Mouse (Mus musculus) kidney, postnatal 0 days (tissue): ENCODE measurements around the gene Gatm. TPM values are rescaled to one million over a fixed set of nuclear protein-coding genes. Genes with fewer than 3 reads are reported as not detected.

Source experiments
- ATAC-seq: fragments of 200-750 bp; cut with Nextera tagmentation; replicated peaks from 2 replicates; pipeline ENCODE4 v1.8.0; 2017; ENCODE audit warnings: low read depth, moderate number of reproducible peaks, moderate TSS enrichment, moderate library complexity; ENCODE audit not compliant: low FRiP score
- DNase-seq: peaks from one replicate; pipeline ENCODE4 v3.0.0-alpha.2; 2016; ENCODE audit warnings: low spot score
- H3K27ac ChIP-seq: fragments of 300-500 bp; sonication (generic); 2 replicates; pipeline ENCODE4 v1.5.1; 2014; ENCODE audit warnings: mild to moderate bottlenecking
- H3K27me3 ChIP-seq: fragments of 300-500 bp; sonication (generic); 2 replicates; pipeline ENCODE4 v1.6.1; 2014; ENCODE audit warnings: low read length, mixed read lengths; ENCODE audit not compliant: insufficient read depth
- H3K36me3 ChIP-seq: fragments of 300-500 bp; sonication (generic); 2 replicates; pipeline ENCODE4 v1.6.1; 2014; ENCODE audit warnings: low read length, mixed read lengths; ENCODE audit not compliant: insufficient read depth
- H3K4me1 ChIP-seq: fragments of 300-500 bp; sonication (generic); replicated peaks from 2 replicates; pipeline ENCODE4 v1.6.1; 2014; ENCODE audit warnings: antibody characterized with exemption, low read length, mixed read lengths; ENCODE audit not compliant: insufficient read depth
- H3K4me2 ChIP-seq: fragments of 300-500 bp; sonication (generic); 2 replicates; pipeline ENCODE4 v1.6.1; 2014; ENCODE audit warnings: mild to moderate bottlenecking, low read length, moderate library complexity, mixed read lengths
- H3K4me3 ChIP-seq: fragments of 300-500 bp; sonication (generic); replicated peaks from 2 replicates; pipeline ENCODE4 v1.5.1; 2014; ENCODE audit warnings: low read depth, low read length
- H3K9ac ChIP-seq: fragments of 300-500 bp; sonication (generic); 2 replicates; pipeline ENCODE4 v1.6.1; 2014; ENCODE audit warnings: low read depth, low read length
- H3K9me3 ChIP-seq: fragments of 300-500 bp; sonication (generic); replicated peaks from 2 replicates; pipeline ENCODE4 v1.6.1; 2016; ENCODE audit warnings: low read length, inconsistent platforms, mixed read lengths
- CTCF ChIP-seq: IDR thresholded peaks from 2 replicates; pipeline ENCODE4 v1.5.1; 2016; ENCODE audit warnings: antibody characterized with exemption, low read depth, mild to moderate bottlenecking, moderate library complexity
- WGBS: fragments of 180-500 bp; shearing (Covaris S2); extraction: QIAGEN DNeasy Blood & Tissue Kit; methylation state at CpG from one replicate; pipeline ENCODE4 v1.1.7; 2014; 5-methylcytosine and 5-hydroxymethylcytosine counted together
- polyA plus RNA-seq: library from polyadenylated mRNA; unstranded; fragments of >200 nt; fragmentation: Nextera tagmentation; extraction: Ambion mirVana; gene quantifications from 2 replicates; pipeline ENCODE4 v1.2.1, GENCODE M21; 2015

Gatm gene
- polyA plus RNA-seq, 1 experiment from 2014 or later: 270 TPM

DNA sequence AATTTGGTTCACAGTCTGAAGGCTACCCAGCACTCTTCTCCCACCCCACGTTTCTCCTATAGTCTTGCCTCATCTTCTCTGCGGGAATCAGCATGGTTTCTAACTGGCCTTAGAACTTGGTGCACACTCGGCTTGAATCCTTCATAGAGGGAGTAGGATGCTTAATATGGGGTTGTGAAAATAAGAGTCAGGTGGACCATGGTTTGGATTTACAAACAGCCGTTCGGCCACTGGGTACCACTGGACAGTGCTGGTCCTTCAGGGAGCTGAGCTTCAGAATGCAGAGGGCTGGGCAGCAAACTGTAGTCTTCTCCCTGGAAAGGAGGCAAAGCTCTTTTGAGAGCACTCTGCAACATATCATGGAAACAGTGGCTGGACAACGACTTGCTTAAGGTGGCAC lies 6.7 kb upstream of the Gatm start:
- no peak for ATAC-seq
- Histone ChIP-seq H3K27me3 (no peaks in the 10 kb centered on the region), H3K4me1 (no peaks in the 10 kb centered on the region), H3K9me3 (no peaks in the 10 kb centered on the region), H3K27ac (no peak overlapping the region), H3K36me3 (no peaks in the 10 kb centered on the region), H3K4me2 (no peak overlapping the region), H3K4me3 (no peak overlapping the region), H3K9ac (no peak overlapping the region)
- WGBS: 83% methylated on average over 6 of the region's 6 CpGs
- no peak for DNase-seq
- TF ChIP-seq CTCF: no peak

DNA sequence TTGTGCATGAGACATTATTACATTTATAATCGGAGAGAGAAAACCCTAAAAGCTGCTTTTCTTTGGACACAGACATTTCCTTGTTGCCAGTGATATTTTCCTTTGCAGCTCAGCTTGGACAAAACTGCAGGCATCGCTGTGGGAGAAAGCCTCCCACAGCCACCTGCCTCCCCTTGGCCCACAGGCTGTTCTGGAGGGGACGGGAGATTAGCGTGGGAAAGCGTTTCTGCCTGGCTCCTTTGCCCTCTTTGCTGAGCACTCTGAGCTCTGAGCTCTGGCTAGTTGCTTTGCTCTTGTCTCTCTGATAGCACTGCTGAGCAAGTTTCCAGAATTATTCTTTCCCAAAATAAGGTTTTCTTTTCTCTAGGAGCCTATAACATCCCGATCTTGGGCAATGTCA lies 5.1 kb upstream of the Gatm start:
- no peaks in the 10 kb centered on the region for H3K4me1 ChIP-seq
- ATAC-seq (no peak), DNase-seq (no peak)
- TF ChIP-seq CTCF: no peak
- 60% methylated on average over 6 of the region's 6 CpGs for WGBS
- H3K27ac ChIP-seq: no peak overlapping the region
- no peaks in the 10 kb centered on the region for H3K27me3 ChIP-seq
- H3K36me3 ChIP-seq: no peaks in the 10 kb centered on the region
- no peak overlapping the region for H3K4me2 ChIP-seq
- no peaks in the 10 kb centered on the region for H3K9me3 ChIP-seq
- no peak overlapping the region for H3K4me3 ChIP-seq
- no peak overlapping the region for H3K9ac ChIP-seq

DNA sequence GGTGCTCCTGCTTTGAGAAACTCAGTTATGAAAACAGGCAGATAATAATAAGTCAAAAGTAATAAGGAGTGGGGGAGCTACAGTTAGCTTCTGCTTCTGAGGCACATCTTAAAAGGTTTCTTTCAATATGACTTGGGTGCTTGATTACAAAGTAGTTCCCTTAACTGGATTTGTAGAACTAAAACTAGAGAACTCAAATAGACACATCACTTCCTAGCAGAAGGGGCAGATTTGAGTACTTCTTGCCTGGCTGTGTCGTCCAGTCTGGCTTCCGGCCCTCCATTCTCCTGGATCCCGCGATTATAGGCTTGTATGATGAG lies 511 bp upstream of the Gatm start:
- H3K27me3 ChIP-seq: no peaks in the 10 kb centered on the region
- H3K36me3 ChIP-seq: no peaks in the 10 kb centered on the region
- no peak overlapping the region for H3K9ac ChIP-seq
- H3K4me2 ChIP-seq: peak overlapping the region; percentile 90
- no peaks in the 10 kb centered on the region for H3K9me3 ChIP-seq
- ATAC-seq: no peak
- 86% methylated on average over 4 of the region's 4 CpGs for WGBS
- H3K4me1 ChIP-seq: no peaks in the 10 kb centered on the region
- peak overlapping the region; percentile 47; the same call in 1 of the 2 replicates for H3K4me3 ChIP-seq
- TF ChIP-seq CTCF: no peak
- no peak overlapping the region for H3K27ac ChIP-seq
- no peak for DNase-seq

DNA sequence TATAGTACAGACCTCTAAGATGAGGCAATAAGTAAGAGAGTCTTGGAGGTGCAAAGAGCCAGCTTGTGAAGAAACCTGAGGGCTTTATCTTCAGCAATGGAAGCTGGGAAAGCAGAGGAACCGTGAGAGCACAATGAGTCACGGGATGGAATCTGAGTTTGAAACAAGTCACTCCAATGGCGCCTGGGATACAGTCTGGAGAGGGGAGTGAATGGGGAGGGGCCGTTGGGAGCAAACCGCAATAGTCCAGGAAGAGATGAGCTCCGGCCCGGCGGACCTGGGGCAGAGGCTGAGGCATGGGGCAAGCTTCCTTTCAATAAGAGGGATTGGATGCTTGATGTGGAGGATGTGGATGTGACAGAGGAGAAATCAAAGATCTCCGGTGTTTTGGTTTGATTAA lies 2.3 kb downstream of the Gatm start:
- no peaks in the 10 kb centered on the region for H3K9me3 ChIP-seq
- no peak overlapping the region for H3K4me3 ChIP-seq
- peak overlapping the region; percentile 6; the same call in 1 of the 2 replicates for H3K4me2 ChIP-seq
- H3K4me1 ChIP-seq: no peaks in the 10 kb centered on the region
- H3K36me3 ChIP-seq: no peaks in the 10 kb centered on the region
- ATAC-seq: no peak
- no peak overlapping the region for H3K9ac ChIP-seq
- no peak overlapping the region for H3K27ac ChIP-seq
- no peak for DNase-seq
- no peaks in the 10 kb centered on the region for H3K27me3 ChIP-seq
- no peak for TF ChIP-seq CTCF
- WGBS: 76% methylated on average over 9 of the region's 9 CpGs

DNA sequence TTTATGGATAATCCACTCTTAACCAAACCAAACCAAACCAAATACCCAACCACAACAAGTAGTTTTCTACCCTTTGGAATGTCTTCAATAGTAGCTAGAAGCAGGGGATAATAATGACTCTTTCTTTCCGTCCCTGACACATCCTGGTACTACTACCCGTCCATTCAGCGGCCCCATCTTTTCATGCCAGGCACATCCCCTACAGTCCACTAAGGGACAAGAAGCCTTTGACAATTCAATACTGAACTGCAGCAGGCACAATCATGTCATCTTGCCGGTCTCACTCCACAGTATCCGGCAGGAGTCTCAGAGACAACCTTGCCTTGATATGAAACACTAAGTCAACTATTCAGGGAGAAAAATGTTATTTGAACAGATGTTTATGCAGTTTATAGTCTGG lies 5.3 kb downstream of the Gatm start:
- Histone ChIP-seq H3K4me3 (no peak overlapping the region), H3K9ac (no peak overlapping the region), H3K27ac (no peak overlapping the region), H3K9me3 (no peaks in the 10 kb centered on the region), H3K27me3 (no peaks in the 10 kb centered on the region), H3K36me3 (no peaks in the 10 kb centered on the region), H3K4me1 (no peaks in the 10 kb centered on the region), H3K4me2 (no peak overlapping the region)
- no peak for DNase-seq
- ATAC-seq: no peak
- TF ChIP-seq CTCF: no peak
- 78% methylated on average over 5 of the region's 5 CpGs for WGBS

DNA sequence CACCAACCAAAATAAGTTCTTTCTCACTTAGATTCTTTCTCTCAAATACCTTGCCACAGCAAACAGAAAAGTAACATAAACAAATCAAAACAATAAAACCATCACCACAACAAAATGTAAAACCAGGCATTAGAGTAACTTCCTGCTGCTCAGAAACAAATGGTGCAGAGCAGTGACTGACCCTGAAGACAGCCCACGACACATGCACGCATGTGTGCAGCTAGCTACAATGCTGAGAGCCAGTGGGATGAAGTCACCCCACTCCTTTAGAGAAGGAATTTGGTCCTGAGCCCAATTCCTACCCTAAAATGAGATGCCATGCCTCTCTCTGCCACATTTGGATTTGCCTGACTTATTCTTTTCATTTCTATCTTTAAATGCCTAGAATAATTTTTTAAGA lies 9.7 kb downstream of the Gatm start:
- 64% methylated on average over 2 of the region's 2 CpGs for whole genome bisulfite sequencing
- DNase-seq (no peak), ATAC-seq (no peak)
- Histone ChIP-seq H3K9me3 (no peaks in the 10 kb centered on the region), H3K4me2 (no peak overlapping the region), H3K4me3 (no peak overlapping the region), H3K27me3 (no peaks in the 10 kb centered on the region), H3K27ac (no peak overlapping the region), H3K36me3 (no peaks in the 10 kb centered on the region), H3K4me1 (no peaks in the 10 kb centered on the region), H3K9ac (no peak overlapping the region)
- no peak for TF ChIP-seq CTCF

DNA sequence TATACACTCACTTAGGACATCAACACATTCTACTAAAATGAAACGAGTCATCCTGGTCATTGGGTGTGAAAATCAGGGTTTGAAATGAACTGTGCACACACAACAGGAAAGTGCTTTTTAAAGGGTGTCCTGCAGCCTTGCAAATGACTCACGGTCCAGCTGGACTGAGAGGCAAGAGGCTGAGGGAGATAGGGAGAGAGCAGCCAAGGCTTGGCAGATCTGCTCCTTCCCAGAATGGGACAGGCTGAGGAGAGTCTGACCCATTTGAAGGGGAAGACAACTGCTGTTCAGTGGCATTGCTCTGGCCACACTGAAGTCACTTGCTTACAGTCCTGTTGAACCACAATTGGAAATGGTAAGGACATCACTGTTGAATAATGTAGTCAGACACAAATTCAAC lies 11.4 kb downstream of the Gatm start:
- Histone ChIP-seq H3K36me3 (no peaks in the 10 kb centered on the region), H3K4me1 (no peaks in the 10 kb centered on the region), H3K27me3 (no peaks in the 10 kb centered on the region), H3K27ac (no peak overlapping the region), H3K4me3 (no peak overlapping the region), H3K9ac (no peak overlapping the region), H3K4me2 (no peak overlapping the region), H3K9me3 (no peaks in the 10 kb centered on the region)
- WGBS: 81% methylated on average over 2 of the region's 2 CpGs
- DNase-seq (no peak), ATAC-seq (no peak)
- no peak for TF ChIP-seq CTCF
